Mouse (Mus musculus): Measurements from ENCODE around the gene Adamtsl3.

DNA sequence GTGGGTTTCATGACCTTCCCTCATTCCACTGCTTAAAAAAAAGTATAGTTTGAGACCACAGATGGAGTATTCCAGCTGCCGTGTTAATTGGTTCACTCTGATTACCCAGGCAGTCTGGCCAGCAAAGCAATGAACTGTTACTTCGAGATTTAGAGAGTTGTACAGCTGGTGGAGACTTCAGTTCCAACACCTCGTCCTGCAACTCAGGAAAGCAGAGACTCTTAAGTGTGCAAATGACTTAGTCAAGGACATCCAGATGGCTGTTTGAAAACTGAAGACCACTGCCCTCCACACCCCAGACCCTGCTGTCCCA is 48.0 kb downstream of the Adamtsl3 start:
- TF ChIP-seq CTCF (IDR thresholded peaks at IDR 0.05; ENCODE audit: control insufficient read depth, insufficient read depth, insufficient replicate concordance, low read depth, low read length) (no peak), POLR2A (IDR thresholded peaks at IDR 0.05; ENCODE audit: control insufficient read depth, low read depth, low read length) (no peak)

Measured in testis, adult 2 months (tissue).